Mouse (Mus musculus): ENCODE measurements at regions not wholly inside any gene's neighbourhood (a gene's known extent, or its start where the extent isn't known, plus 50 kb on each side); places are given as distances from the start of the nearest gene placed in this dataset.
"Not testable (repeated sequence)": the region's sequence is repeated elsewhere in the genome, so short reads cannot be mapped to it uniquely, and the experiment has no call there.

GRCm38 (mm10) chrX:50599780-50600179 is 171.5 kb upstream of the Olfr1324 start:
- H3K4me1 ChIP-seq (ENCODE audit: control insufficient read depth, insufficient read depth, low read length): no peaks in the 10 kb centered on the region
- 43% methylated on average over 4 of the region's 4 CpGs for WGBS
- no peak for TF ChIP-seq POLR2A (IDR thresholded peaks at IDR 0.05; ENCODE audit: borderline replicate concordance, extremely low read depth, low read depth, low read length)
- TF ChIP-seq CTCF (IDR thresholded peaks at IDR 0.05; ENCODE audit: insufficient read depth, low read length): no peak
- no peak for DNase-seq
- H3K4me3 ChIP-seq (replicated peaks; ENCODE audit: extremely low read depth, low read depth, low read length): no peak overlapping the region

GRCm38 (mm10) chrX:50597626-50598025 is 169.3 kb upstream of the Olfr1324 start:
- WGBS: 73% methylated on average over 3 of the region's 3 CpGs
- DNase-seq; H3K4me1 ChIP-seq (ENCODE audit: control insufficient read depth, insufficient read depth, low read length); H3K4me3 ChIP-seq (replicated peaks; ENCODE audit: extremely low read depth, low read depth, low read length): not testable (repeated sequence)

- H3K4me1 ChIP-seq (ENCODE audit: control insufficient read depth, insufficient read depth, low read length): no peaks in the 10 kb centered on the region
- TF ChIP-seq CTCF (IDR thresholded peaks at IDR 0.05; ENCODE audit: insufficient read depth, low read length) (no peak), POLR2A (IDR thresholded peaks at IDR 0.05; ENCODE audit: borderline replicate concordance, extremely low read depth, low read depth, low read length) (no peak)
- H3K4me3 ChIP-seq (replicated peaks; ENCODE audit: extremely low read depth, low read depth, low read length): no peak overlapping the region
- no peak for DNase-seq
- WGBS: 41% methylated on average over 6 of the region's 6 CpGs
Observed at GRCm38 (mm10) chrX:50597105-50597504, 168.8 kb upstream of the Olfr1324 start.

- H3K4me1 ChIP-seq (ENCODE audit: control insufficient read depth, insufficient read depth, low read length); H3K4me3 ChIP-seq (replicated peaks; ENCODE audit: extremely low read depth, low read depth, low read length); DNase-seq: not testable (repeated sequence)
- WGBS: 68% methylated on average over 4 of the region's 4 CpGs
Observed at GRCm38 (mm10) chrX:50594976-50595375, 166.7 kb upstream of the Olfr1324 start.

GRCm38 (mm10) chrX:50591477-50591876 is 163.2 kb upstream of the Olfr1324 start:
- no peak for TF ChIP-seq POLR2A (IDR thresholded peaks at IDR 0.05; ENCODE audit: borderline replicate concordance, extremely low read depth, low read depth, low read length)
- TF ChIP-seq CTCF (IDR thresholded peaks at IDR 0.05; ENCODE audit: insufficient read depth, low read length): no peak

GRCm38 (mm10) chrX:50590673-50591341 is 162.5 kb upstream of the Olfr1324 start:
- WGBS: 48% methylated on average over 8 of the region's 8 CpGs
- TF ChIP-seq POLR2A (IDR thresholded peaks at IDR 0.05; ENCODE audit: borderline replicate concordance, extremely low read depth, low read depth, low read length) (no peak), CTCF (IDR thresholded peaks at IDR 0.05; ENCODE audit: insufficient read depth, low read length) (no peak)
- H3K4me3 ChIP-seq (replicated peaks; ENCODE audit: extremely low read depth, low read depth, low read length): no peak overlapping the region
- H3K4me1 ChIP-seq (ENCODE audit: control insufficient read depth, insufficient read depth, low read length): no peaks in the 10 kb centered on the region
- DNase-seq: no peak

More at GRCm38 (mm10) chrX:50591477-50591876, 163.2 kb upstream of the Olfr1324 start:
- H3K4me1 ChIP-seq (ENCODE audit: control insufficient read depth, insufficient read depth, low read length): no peaks in the 10 kb centered on the region
- WGBS: 49% methylated on average over 4 of the region's 4 CpGs
- no peak overlapping the region for H3K4me3 ChIP-seq (replicated peaks; ENCODE audit: extremely low read depth, low read depth, low read length)
- DNase-seq: no peak

GRCm38 (mm10) chrX:50588892-50589291 is 160.6 kb upstream of the Olfr1324 start:
- H3K4me1 ChIP-seq (ENCODE audit: control insufficient read depth, insufficient read depth, low read length): no peaks in the 10 kb centered on the region
- WGBS: 87% methylated on average over 6 of the region's 6 CpGs
- TF ChIP-seq CTCF (IDR thresholded peaks at IDR 0.05; ENCODE audit: insufficient read depth, low read length): no peak
- no peak for TF ChIP-seq POLR2A (IDR thresholded peaks at IDR 0.05; ENCODE audit: borderline replicate concordance, extremely low read depth, low read depth, low read length)
- DNase-seq: no peak
- H3K4me3 ChIP-seq (replicated peaks; ENCODE audit: extremely low read depth, low read depth, low read length): no peak overlapping the region

GRCm38 (mm10) chrX:50583741-50584580 is 155.7 kb upstream of the Olfr1324 start:
- no peak for DNase-seq
- H3K4me3 ChIP-seq (replicated peaks; ENCODE audit: extremely low read depth, low read depth, low read length): no peak overlapping the region
- no peaks in the 10 kb centered on the region for H3K4me1 ChIP-seq (ENCODE audit: control insufficient read depth, insufficient read depth, low read length)
- WGBS: 52% methylated on average over 12 of the region's 12 CpGs
- TF ChIP-seq POLR2A (IDR thresholded peaks at IDR 0.05; ENCODE audit: borderline replicate concordance, extremely low read depth, low read depth, low read length) (no peak), CTCF (IDR thresholded peaks at IDR 0.05; ENCODE audit: insufficient read depth, low read length) (no peak)

DNA sequence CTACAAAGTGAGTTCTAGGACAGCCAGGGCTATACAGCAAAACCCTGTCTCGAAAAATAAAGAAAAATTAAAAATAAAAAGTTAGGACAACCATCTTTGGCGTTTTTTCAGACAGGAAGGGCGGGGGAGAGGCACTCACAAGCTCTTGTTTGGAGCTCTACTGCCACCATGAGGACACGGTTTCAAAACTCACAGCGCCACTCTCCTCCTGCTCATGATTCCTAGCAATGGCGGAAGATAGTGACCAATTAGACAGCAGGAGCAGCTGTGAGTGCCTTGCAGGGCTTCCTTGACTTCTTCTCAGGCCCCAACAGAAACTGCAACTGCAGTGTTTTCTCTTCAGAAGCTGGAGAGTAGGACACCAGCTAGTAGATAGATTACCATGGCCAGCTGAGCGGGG is 151.9 kb upstream of the Olfr1324 start:
- Histone ChIP-seq H3K4me1 (ENCODE audit: control insufficient read depth, insufficient read depth, low read length) (no peaks in the 10 kb centered on the region), H3K4me3 (replicated peaks; ENCODE audit: extremely low read depth, low read depth, low read length) (no peak overlapping the region)
- DNase-seq: no peak
- 54% methylated on average over 7 of the region's 7 CpGs for WGBS
- TF ChIP-seq CTCF (IDR thresholded peaks at IDR 0.05; ENCODE audit: insufficient read depth, low read length): no peak
- TF ChIP-seq POLR2A (IDR thresholded peaks at IDR 0.05; ENCODE audit: borderline replicate concordance, extremely low read depth, low read depth, low read length): no peak

DNA sequence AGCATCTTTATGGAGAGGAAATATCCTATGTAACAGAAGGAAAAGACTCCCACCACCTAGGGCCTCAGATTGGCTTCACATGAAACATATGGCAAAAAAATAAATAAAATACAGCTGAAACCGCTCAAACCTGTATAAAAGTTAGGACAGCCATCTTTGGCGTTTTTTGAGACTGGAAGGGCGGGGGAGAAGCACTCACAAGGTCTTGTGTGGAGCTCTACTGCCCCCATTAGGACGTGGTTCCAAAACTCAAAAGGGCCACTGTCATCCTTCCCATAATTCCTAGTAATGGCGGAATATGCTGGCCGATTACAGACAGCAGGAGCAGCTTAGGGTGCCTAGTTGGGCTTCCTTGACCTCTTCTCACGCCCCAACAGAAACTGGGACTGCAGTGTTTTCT is 148.5 kb upstream of the Olfr1324 start:
- 32% methylated on average over 7 of the region's 7 CpGs for WGBS
- no peaks in the 10 kb centered on the region for H3K4me1 ChIP-seq (ENCODE audit: control insufficient read depth, insufficient read depth, low read length)
- H3K4me3 ChIP-seq (replicated peaks; ENCODE audit: extremely low read depth, low read depth, low read length): no peak overlapping the region
- no peak for TF ChIP-seq POLR2A (IDR thresholded peaks at IDR 0.05; ENCODE audit: borderline replicate concordance, extremely low read depth, low read depth, low read length)
- no peak for TF ChIP-seq CTCF (IDR thresholded peaks at IDR 0.05; ENCODE audit: insufficient read depth, low read length)
- no peak for DNase-seq

DNA sequence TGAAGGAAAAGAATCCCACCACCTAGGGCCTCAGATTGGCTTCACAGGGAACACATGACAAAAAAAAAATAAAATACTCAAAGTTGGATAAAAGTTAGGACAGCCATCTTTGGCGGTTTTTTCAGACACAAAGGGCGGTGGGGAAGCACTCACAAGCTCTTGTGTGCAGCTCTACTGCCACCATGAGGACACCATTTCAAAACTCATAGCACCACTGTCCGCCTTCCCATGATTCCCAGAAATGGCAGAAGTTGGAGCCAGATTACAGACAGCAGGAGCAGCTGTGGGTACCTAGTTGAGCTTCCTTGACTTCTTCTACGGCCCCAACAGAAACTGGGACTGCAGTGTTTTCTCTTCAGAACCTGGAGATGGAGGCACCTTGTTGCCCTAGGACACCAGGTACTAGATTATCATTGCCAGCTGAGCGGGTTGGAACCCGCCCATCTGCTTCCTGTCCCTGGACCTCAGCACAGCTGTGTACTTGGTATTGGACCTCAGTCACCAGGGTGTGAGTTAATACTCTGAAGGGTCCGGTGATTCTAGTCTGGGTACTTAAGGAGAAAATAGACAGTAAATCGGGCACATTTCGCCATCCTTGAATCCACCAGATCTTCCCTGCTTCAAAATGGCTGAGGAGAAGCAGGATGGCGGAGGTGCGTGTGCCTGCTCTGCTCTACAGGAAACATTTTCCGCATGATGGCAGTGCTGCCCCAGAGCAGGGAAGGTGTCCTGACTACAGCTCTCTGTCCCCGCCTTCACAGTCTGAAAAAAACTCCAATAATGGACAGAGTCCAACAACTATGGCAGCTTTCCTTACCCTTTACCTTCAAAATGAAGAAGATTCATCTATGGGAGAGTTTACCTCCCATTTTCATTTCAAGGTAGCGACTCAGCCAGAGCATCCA is 144.1 kb upstream of the Olfr1324 start:
- not testable (repeated sequence) for H3K4me1 ChIP-seq (ENCODE audit: control insufficient read depth, insufficient read depth, low read length); DNase-seq; H3K4me3 ChIP-seq (replicated peaks; ENCODE audit: extremely low read depth, low read depth, low read length)
- WGBS: 45% methylated on average over 14 of the region's 14 CpGs
